Mouse (Mus musculus) ES-Bruce4 (cell line): ENCODE results near the gene Donson.

Source experiments
- CTCF ChIP-seq: IDR thresholded peaks from one replicate; pipeline ENCODE4 v1.8.1; 2011; ENCODE audit warnings: low read depth, low read length
- POLR2A ChIP-seq: IDR thresholded peaks from one replicate; pipeline ENCODE4 v1.8.1; 2011; ENCODE audit warnings: low read length; ENCODE audit not compliant: insufficient read depth

DNA sequence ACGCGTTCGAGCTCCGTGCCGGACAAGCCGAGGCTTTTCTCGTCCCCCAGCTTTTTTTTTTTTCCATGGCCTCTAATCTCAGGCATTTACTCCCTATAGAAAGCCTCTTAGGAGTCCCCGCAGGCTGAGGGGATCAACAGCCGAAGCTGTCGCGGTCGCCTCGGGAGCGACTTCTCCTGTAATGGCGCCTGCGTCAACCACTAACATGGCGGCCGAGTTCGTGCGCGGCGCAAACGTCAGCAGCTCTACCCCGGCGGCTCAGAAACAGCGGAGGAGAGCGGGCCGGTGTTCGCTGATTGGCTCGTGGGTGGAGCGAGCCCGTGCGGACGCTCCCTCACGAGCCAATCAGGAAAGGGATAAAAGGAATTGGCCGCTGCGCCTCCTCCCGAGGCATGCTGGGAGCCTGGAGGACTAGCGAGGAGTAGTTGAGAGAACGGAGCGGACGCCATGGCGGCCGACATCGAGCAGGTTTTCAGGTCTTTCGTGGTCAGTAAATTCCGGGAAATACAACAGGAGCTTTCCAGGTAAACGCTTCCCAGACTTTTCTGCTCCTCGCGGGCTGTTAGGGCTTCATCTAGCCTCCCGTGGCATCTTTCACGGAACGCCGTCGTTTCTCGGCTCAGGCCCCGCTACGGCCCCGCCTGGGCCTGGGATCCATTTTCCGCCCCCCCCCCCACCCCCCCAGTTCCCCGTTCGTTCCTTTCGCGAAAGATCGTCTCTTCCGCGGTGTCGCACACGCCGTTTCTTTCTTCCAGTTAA is 40.9 kb downstream of the Donson start, which contains the start of gene Son:
- TF ChIP-seq POLR2A (peak; percentile 63), CTCF (no peak)
